Mouse (Mus musculus): ENCODE results near the gene Prkce. TPM values are rescaled to one million over a fixed set of nuclear protein-coding genes. Genes with fewer than 3 reads are reported as not detected.

Prkce gene
- polyA plus RNA-seq, 1 experiment from 2014 or later = 8.1 TPM

DNA sequence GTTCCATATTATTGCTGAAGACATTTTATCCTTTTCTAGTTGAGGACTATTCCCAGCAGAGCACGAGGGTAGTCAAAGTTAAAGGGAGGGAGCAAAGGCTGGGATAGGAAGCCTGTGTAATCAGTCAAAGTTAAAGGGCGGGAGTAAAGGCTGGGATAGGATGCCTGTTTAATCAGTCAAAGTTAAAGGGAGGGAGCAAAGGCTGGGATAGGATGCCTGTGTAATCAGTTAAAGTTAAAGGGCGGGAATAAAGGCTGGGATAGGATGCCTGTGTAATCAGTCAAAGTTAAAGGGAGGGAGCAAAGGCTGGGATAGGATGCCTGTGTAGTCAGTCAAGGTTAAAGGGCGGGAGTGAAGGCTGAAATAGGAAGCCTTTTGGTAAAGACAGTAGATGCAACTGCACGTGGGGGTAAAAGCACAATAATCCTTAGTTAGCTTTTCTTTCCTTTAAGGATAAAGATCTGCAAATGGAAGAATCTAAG is 16.7 kb upstream of the Prkce start:
- ATAC-seq (ENCODE audit: insufficient number of reproducible peaks, low FRiP score, low TSS enrichment, low read depth) = peak; percentile 94
- no peaks in the 10 kb centered on the region for H3K36me3 ChIP-seq
- no peaks in the 10 kb centered on the region for H3K27me3 ChIP-seq
- 8% methylated on average over 5 of the region's 5 CpGs for WGBS
- no peak overlapping the region for H3K27ac ChIP-seq (replicated peaks)
- no peaks in the 10 kb centered on the region for H3K9me3 ChIP-seq (replicated peaks)
- H3K4me1 ChIP-seq = peaks cover under 1% of the 10 kb centered on the region; the same call in 1 of the 2 replicates
- no peak overlapping the region for H3K9ac ChIP-seq
- peak overlapping the region; percentile 24; the same call in 1 of the 2 replicates for H3K4me2 ChIP-seq (replicated peaks)
- H3K4me3 ChIP-seq (replicated peaks) = no peak overlapping the region

DNA sequence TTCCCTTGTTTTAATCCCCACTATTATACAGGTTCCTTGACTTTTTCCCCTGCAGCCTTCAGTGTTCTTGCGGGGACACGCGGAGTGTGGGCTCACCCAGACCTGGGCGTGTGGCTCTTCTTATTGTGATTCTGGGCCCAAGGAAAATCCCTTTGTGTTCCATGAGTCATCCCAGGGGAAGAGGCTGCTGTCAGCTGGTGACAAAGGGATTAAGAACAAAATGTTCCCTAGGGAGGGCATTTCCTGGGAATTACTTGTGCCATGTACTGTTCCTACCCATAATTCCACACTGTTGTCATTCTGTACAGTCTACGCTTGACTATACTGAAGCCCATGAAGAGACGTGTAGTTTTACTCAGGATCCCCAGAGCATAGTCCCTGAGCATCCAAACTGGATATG is 10.6 kb upstream of the Prkce start:
- no peak overlapping the region for H3K27ac ChIP-seq (replicated peaks)
- no peaks in the 10 kb centered on the region for H3K36me3 ChIP-seq
- H3K4me2 ChIP-seq (replicated peaks) = no peak overlapping the region
- 0 out of 2 replicates have a peak, but pooled peaks cover 3% of the 10 kb centered on the region for H3K4me1 ChIP-seq
- 71% methylated on average over 6 of the region's 6 CpGs for WGBS
- H3K4me3 ChIP-seq (replicated peaks) = no peak overlapping the region
- no peak for ATAC-seq (ENCODE audit: insufficient number of reproducible peaks, low FRiP score, low TSS enrichment, low read depth)
- H3K9ac ChIP-seq = no peak overlapping the region
- no peaks in the 10 kb centered on the region for H3K9me3 ChIP-seq (replicated peaks)
- H3K27me3 ChIP-seq = no peaks in the 10 kb centered on the region

DNA sequence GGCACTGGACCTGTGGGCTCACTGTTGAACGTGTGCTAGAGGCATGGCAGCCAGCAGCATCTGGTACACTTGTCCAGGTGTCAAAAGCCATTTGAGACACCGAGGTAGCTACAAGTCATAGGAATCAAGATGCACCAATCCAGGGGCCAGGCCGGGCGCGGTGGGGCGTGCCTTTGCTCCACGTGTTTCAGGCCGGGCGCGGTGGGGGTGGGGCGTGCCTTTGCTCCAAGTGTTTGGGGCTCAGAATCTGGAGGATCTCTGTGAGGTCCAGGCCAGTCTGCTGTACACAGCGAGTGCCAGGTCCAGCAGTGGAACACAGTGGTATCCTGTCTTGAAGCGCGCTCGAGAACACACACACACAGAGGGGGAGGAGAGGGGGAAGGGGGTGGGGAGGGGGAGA is 4.9 kb upstream of the Prkce start:
- no peak for ATAC-seq (ENCODE audit: insufficient number of reproducible peaks, low FRiP score, low TSS enrichment, low read depth)
- H3K27me3 ChIP-seq = no peaks in the 10 kb centered on the region
- H3K4me2 ChIP-seq (replicated peaks) = no peak overlapping the region
- no peaks in the 10 kb centered on the region for H3K9me3 ChIP-seq (replicated peaks)
- no peaks in the 10 kb centered on the region for H3K36me3 ChIP-seq
- no peak overlapping the region for H3K9ac ChIP-seq
- H3K4me1 ChIP-seq = peaks cover 14% of the 10 kb centered on the region
- WGBS = 55% methylated on average over 15 of the region's 15 CpGs
- H3K27ac ChIP-seq (replicated peaks) = no peak overlapping the region
- no peak overlapping the region for H3K4me3 ChIP-seq (replicated peaks)

DNA sequence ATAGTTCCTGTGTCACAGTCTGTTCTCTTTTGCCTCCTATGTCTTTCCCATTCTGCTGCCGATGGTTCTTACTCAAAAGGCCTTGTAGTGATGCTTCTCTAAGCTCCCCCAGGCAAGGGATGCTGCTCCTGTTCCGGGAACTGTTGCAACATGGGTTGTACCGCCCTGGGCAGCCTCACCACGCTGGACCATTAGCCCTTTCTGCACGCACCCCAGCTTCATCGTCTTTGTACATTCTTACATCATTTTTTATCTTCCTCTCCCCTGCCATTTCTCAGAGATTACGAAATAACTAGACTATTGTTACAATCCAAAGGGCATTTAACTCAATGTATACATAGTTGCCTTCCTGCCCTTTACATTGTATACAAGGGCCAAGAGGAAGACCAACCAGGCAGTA is 3.2 kb upstream of the Prkce start:
- H3K9me3 ChIP-seq (replicated peaks) = no peaks in the 10 kb centered on the region
- no peak for ATAC-seq (ENCODE audit: insufficient number of reproducible peaks, low FRiP score, low TSS enrichment, low read depth)
- H3K9ac ChIP-seq = no peak overlapping the region
- no peak overlapping the region for H3K27ac ChIP-seq (replicated peaks)
- WGBS = 70% methylated on average over 7 of the region's 7 CpGs
- H3K36me3 ChIP-seq = no peaks in the 10 kb centered on the region
- peaks cover 25% of the 10 kb centered on the region for H3K4me1 ChIP-seq
- no peak overlapping the region for H3K4me2 ChIP-seq (replicated peaks)
- H3K4me3 ChIP-seq (replicated peaks) = no peak overlapping the region
- H3K27me3 ChIP-seq = no peaks in the 10 kb centered on the region

DNA sequence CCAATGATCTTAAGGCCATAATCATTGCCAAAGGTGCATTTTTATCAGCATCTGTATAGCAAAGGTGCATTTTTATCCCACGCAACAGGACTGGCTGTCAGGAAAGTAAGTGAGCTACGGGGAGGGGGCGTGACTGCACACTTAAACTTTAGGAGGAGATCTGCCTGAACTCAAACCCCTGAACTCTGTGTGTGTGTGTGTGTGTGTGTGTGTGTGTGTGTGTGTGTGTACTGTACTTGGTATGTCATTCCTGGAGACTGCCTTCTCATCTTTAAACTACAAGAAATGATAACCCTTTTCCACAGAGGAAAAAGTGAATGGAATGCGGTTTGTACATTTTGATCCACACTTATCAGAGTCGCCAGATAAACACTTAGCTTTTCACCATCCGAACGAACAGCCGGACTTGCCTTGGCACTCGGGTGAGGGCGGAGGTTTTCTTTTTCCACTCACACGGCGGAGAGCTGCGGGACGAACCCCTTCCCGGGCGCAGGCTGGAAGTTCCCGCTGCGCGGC is 1.5 kb upstream of the Prkce start:
- H3K9me3 ChIP-seq (replicated peaks) = no peaks in the 10 kb centered on the region
- H3K36me3 ChIP-seq = no peaks in the 10 kb centered on the region
- peak overlapping the region; percentile 89 for H3K9ac ChIP-seq
- no peaks in the 10 kb centered on the region for H3K27me3 ChIP-seq
- peaks cover 38% of the 10 kb centered on the region for H3K4me1 ChIP-seq
- peak overlapping the region; percentile 99 for H3K27ac ChIP-seq (replicated peaks)
- H3K4me2 ChIP-seq (replicated peaks) = peak overlapping the region; percentile 93
- WGBS = 1% methylated on average over 19 of the region's 19 CpGs
- no peak for ATAC-seq (ENCODE audit: insufficient number of reproducible peaks, low FRiP score, low TSS enrichment, low read depth)
- H3K4me3 ChIP-seq (replicated peaks) = peak overlapping the region; percentile 80

DNA sequence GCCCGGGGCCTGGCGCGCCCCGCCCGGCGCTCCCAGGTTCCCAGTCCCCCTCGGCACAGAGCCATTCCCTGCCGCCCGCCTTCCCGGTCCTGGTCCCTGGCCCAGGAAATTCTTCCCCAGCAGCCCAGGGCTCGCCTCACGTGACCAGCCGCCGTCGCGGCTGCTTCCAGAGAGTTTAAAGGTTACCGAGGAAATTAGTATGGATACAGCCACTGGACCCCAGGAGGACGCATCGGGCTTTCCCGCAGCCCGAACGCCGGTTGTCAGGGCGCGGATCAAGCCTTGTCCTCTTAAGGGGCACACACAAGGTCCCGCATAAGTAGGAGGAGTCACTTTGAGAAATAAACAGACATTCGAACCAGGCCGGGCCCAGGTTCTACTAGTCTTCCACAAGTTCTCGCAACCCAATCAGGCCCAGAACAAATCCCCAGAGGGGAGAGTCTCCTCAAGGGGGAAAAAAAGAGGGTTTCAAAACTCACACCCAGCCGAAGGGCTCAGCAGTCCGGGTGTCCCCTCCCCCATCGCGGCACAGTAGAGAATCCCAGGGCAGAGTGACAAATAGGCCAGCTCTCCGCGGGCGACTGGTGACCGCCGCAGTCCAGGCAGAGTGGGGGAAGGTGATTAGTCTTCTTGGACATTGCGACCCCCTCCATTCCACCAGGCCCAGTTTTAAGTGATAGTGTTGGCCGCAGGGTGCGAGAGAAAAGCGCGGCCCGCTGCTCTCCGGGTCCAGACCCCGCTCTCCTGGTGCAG is 842 bp upstream of the Prkce start:
- H3K27ac ChIP-seq (replicated peaks) = peak overlapping the region; percentile 99
- WGBS = 0% methylated on average over 46 of the region's 46 CpGs
- peak overlapping the region; percentile 93 for H3K4me2 ChIP-seq (replicated peaks)
- H3K36me3 ChIP-seq = no peaks in the 10 kb centered on the region
- peak; percentile 61 for ATAC-seq (ENCODE audit: insufficient number of reproducible peaks, low FRiP score, low TSS enrichment, low read depth)
- H3K9me3 ChIP-seq (replicated peaks) = no peaks in the 10 kb centered on the region
- no peaks in the 10 kb centered on the region for H3K27me3 ChIP-seq
- peak overlapping the region; percentile 89 for H3K9ac ChIP-seq
- peak overlapping the region; percentile 80 for H3K4me3 ChIP-seq (replicated peaks)
- H3K4me1 ChIP-seq = peaks cover 36% of the 10 kb centered on the region

DNA sequence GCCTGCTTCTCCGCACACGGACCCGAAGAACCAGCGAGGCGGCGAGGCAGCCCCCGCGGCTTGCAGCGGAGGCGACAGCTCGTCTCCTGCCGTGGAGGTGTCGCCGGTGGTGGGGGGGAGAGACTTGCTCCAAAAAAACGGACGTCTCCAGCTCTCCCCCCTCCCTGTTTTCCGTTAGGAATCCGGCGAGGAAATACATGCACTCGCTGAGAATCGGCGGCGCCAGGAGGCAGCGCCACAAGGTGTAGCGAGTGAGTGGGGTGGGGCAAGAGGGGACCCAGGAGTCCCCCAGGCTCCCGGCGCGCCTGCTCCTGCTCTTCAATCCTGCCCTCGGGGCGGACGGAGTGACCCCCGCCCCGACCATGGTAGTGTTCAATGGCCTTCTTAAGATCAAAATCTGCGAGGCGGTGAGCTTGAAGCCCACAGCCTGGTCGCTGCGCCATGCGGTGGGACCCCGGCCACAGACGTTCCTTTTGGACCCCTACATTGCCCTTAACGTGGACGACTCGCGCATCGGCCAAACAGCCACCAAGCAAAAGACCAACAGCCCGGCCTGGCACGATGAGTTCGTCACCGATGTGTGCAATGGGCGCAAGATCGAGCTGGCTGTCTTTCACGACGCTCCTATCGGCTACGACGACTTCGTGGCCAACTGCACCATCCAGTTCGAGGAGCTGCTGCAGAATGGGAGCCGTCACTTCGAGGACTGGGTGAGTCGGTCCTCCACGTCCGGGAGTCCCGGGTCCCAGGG is 821 bp downstream of the Prkce start:
- Histone ChIP-seq H3K27me3 (no peaks in the 10 kb centered on the region), H3K9me3 (replicated peaks) (no peaks in the 10 kb centered on the region), H3K4me2 (replicated peaks) (peak overlapping the region; percentile 93), H3K36me3 (no peaks in the 10 kb centered on the region), H3K27ac (replicated peaks) (peak overlapping the region; percentile 99), H3K9ac (peak overlapping the region; percentile 89), H3K4me1 (peaks cover 31% of the 10 kb centered on the region), H3K4me3 (replicated peaks) (peak overlapping the region; percentile 80)
- ATAC-seq (ENCODE audit: insufficient number of reproducible peaks, low FRiP score, low TSS enrichment, low read depth) = peak; percentile 48; the same call in 1 of the 2 replicates
- WGBS = under 1% methylated on average over 59 of the region's 64 CpGs

DNA sequence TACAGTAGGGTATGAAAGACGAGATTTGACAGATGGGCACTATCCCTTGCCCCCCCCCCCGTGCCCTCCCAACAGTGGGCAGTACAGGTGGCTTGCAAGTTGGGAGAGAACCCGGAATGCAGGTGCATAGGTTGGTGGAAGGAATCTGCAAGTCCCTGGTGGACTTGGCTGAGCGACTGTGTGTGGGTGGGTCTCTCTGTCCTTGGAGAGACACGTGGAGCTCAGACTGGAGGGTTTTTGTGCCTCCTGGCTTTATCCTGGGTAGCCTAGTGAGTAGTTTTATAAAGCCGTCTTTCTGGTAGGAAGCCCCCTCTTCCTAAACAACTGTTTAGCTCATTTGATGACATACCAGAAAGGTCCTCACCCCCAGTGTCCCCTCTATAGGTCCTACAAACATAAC is 1.5 kb downstream of the Prkce start:
- peaks cover 29% of the 10 kb centered on the region for H3K4me1 ChIP-seq
- H3K27me3 ChIP-seq = no peaks in the 10 kb centered on the region
- no peaks in the 10 kb centered on the region for H3K9me3 ChIP-seq (replicated peaks)
- 12% methylated on average over 6 of the region's 6 CpGs for WGBS
- H3K27ac ChIP-seq (replicated peaks) = no peak overlapping the region
- no peak for ATAC-seq (ENCODE audit: insufficient number of reproducible peaks, low FRiP score, low TSS enrichment, low read depth)
- H3K4me2 ChIP-seq (replicated peaks) = peak overlapping the region; percentile 93
- H3K9ac ChIP-seq = 0 out of 2 replicates have a peak overlapping the region, but pooled peaks have one; percentile 89
- H3K36me3 ChIP-seq = no peaks in the 10 kb centered on the region
- H3K4me3 ChIP-seq (replicated peaks) = peak overlapping the region; percentile 80

DNA sequence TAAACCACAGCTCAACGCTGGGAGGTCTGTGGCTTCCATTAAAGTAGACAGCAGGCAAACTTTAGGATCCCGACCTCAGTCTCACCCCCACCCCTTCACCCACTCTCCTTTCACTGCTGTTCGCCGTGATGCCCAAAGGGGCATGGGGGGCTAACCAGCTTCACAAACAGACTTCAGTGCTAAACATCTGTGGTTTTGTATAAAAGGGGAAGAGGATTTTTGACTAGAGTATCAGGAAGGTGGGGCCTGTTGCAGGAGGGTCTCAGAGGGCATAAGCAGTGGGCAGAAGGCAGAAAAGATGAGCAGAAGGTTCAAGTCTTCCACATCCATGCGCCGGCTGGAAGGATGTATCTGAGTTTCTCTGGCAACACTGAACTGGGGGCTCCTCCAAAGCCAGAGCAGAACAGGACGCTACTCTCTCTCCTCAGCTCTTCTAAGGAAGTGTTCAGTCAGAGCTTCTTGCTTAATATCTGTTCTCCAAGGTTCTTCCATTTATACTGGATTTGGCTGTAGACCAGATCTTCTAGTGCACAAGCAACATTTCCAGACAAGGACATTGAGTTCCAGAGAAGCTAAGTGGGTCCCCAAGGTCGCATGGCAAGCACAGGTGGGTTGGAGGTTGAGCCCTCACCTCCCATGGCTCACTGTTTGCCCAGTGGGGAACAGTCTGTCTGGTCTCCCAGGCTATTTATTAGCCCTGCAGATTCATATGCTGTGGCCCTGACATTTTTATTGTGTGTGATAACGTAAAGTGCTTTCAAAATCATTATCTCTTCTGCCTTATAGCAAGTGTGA is 2.8 kb downstream of the Prkce start:
- Histone ChIP-seq H3K27me3 (no peaks in the 10 kb centered on the region), H3K4me3 (replicated peaks) (peak overlapping the region; percentile 80), H3K9ac (no peak overlapping the region), H3K4me2 (replicated peaks) (peak overlapping the region; percentile 93), H3K9me3 (replicated peaks) (no peaks in the 10 kb centered on the region), H3K36me3 (no peaks in the 10 kb centered on the region), H3K27ac (replicated peaks) (no peak overlapping the region), H3K4me1 (peaks cover 24% of the 10 kb centered on the region)
- no peak for ATAC-seq (ENCODE audit: insufficient number of reproducible peaks, low FRiP score, low TSS enrichment, low read depth)
- WGBS = 59% methylated on average over 9 of the region's 9 CpGs

DNA sequence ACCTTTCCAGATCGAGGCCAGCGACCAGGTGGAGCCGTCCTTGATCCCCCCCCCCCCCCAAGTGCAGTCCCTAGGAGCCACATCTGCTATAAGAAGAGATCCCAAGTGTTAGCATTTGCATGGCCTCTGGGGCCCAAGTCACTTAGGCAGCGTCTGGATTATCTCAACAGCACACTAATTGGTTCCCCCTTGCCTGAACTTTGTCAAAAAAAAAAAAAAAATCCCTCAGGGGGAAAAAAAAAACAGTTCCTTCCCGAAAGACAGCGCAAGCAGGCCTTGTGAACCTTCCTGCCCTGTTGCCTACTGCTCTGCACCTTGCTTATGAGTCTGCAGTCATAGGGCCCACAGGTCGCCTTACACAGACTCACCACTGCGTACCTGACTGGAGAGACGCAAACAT is 7.9 kb downstream of the Prkce start:
- 43% methylated on average over 9 of the region's 9 CpGs for WGBS
- H3K4me2 ChIP-seq (replicated peaks) = no peak overlapping the region
- no peaks in the 10 kb centered on the region for H3K9me3 ChIP-seq (replicated peaks)
- no peak overlapping the region for H3K4me3 ChIP-seq (replicated peaks)
- H3K27me3 ChIP-seq = no peaks in the 10 kb centered on the region
- peaks cover 12% of the 10 kb centered on the region; the same call in 1 of the 2 replicates for H3K4me1 ChIP-seq
- no peak overlapping the region for H3K9ac ChIP-seq
- H3K27ac ChIP-seq (replicated peaks) = no peak overlapping the region
- H3K36me3 ChIP-seq = peaks cover 4% of the 10 kb centered on the region; the same call in 1 of the 2 replicates
- ATAC-seq (ENCODE audit: insufficient number of reproducible peaks, low FRiP score, low TSS enrichment, low read depth) = no peak
